Mouse (Mus musculus) kidney, postnatal 14 days (tissue): ENCODE data around the gene Trim59.
"Not testable (repeated sequence)": the region's sequence is repeated elsewhere in the genome, so short reads cannot be mapped to it uniquely, and the experiment has no call there.

Source experiments
- DNase-seq: peaks from one replicate; pipeline ENCODE4 v3.0.0; 2022; ENCODE audit warnings: mixed read lengths

Gene Trim59

GRCm38 (mm10) chr3:69044645-69045399 is at the start of gene Trim59:
Gene Trim59, minus strand, starts transcription at chr3:69044755.
- DNase-seq = peak; percentile 97

GRCm38 (mm10) chr3:69064005-69064404 is 19.4 kb upstream of the Trim59 start:
- DNase-seq = peak; percentile 2

GRCm38 (mm10) chr3:69062764-69063163 is 18.2 kb upstream of the Trim59 start:
- DNase-seq = no peak

GRCm38 (mm10) chr3:69060672-69061071 is 16.1 kb upstream of the Trim59 start:
- no peak for DNase-seq

- no peak for DNase-seq
Measured at GRCm38 (mm10) chr3:69055871-69056270, 11.3 kb upstream of the Trim59 start.

- DNase-seq = no peak
Measured at GRCm38 (mm10) chr3:69054760-69055432, 10.3 kb upstream of the Trim59 start.

GRCm38 (mm10) chr3:69051894-69052293 is 7.3 kb upstream of the Trim59 start:
- no peak for DNase-seq

GRCm38 (mm10) chr3:69049011-69049410 is 4.5 kb upstream of the Trim59 start:
- DNase-seq = no peak

GRCm38 (mm10) chr3:69047684-69048083 is 3.1 kb upstream of the Trim59 start:
- DNase-seq = no peak

- DNase-seq = no peak
Measured at GRCm38 (mm10) chr3:69046509-69046908, 2.0 kb upstream of the Trim59 start.

- DNase-seq = no peak
Measured at GRCm38 (mm10) chr3:69045750-69046149, 1.2 kb upstream of the Trim59 start.

GRCm38 (mm10) chr3:69045400-69045703 is 797 bp upstream of the Trim59 start:
- DNase-seq = no peak

- DNase-seq = no peak
Measured at GRCm38 (mm10) chr3:69044167-69044591, 376 bp downstream of the Trim59 start.

- no peak for DNase-seq
Measured at GRCm38 (mm10) chr3:69041298-69041697, 3.3 kb downstream of the Trim59 start.

- no peak for DNase-seq
Measured at GRCm38 (mm10) chr3:69040105-69040504, 4.5 kb downstream of the Trim59 start.

GRCm38 (mm10) chr3:69026133-69026783 is 18.3 kb downstream of the Trim59 start:
- DNase-seq = no peak

GRCm38 (mm10) chr3:69020764-69021163 is 23.8 kb downstream of the Trim59 start:
- no peak for DNase-seq

- DNase-seq = no peak
Measured at GRCm38 (mm10) chr3:69020285-69020684, 24.3 kb downstream of the Trim59 start.

- not testable (repeated sequence) for DNase-seq
Measured at GRCm38 (mm10) chr3:69018635-69019034, 25.9 kb downstream of the Trim59 start.

- DNase-seq = no peak
Measured at GRCm38 (mm10) chr3:69017181-69017580, 27.4 kb downstream of the Trim59 start.

GRCm38 (mm10) chr3:69008873-69009272 is 35.7 kb downstream of the Trim59 start:
- DNase-seq = no peak

GRCm38 (mm10) chr3:69006246-69006760 is 38.3 kb downstream of the Trim59 start:
- no peak for DNase-seq

- peak; percentile 59 for DNase-seq
Measured at GRCm38 (mm10) chr3:69005338-69006245, 39.0 kb downstream of the Trim59 start.
